Mouse (Mus musculus) cortical plate, adult 2 months (tissue): ENCODE measurements around the gene Efnb2. TPM values are rescaled to one million over a fixed set of nuclear protein-coding genes. Genes with fewer than 3 reads are reported as not detected.
A peak's percentile ranks its signal among the peaks of the same experiment; 100 is the strongest.

Source experiments
- H3K27ac ChIP-seq: fragments of 200-500 bp; 2 replicates; pipeline ENCODE4 v1.5.1; 2012; ENCODE audit warnings: low read length, control low read depth, inconsistent platforms; ENCODE audit not compliant: insufficient read depth
- H3K4me1 ChIP-seq: fragments of 200-500 bp; 2 replicates; pipeline ENCODE4 v1.6.1; 2011; ENCODE audit warnings: low read length; ENCODE audit not compliant: control insufficient read depth, insufficient read depth
- H3K4me3 ChIP-seq: fragments of 200-500 bp; 2 replicates; pipeline ENCODE4 v1.5.1; 2011; ENCODE audit warnings: mild to moderate bottlenecking, low read length, control low read depth; ENCODE audit not compliant: insufficient read depth
- CTCF ChIP-seq: fragments of 200-500 bp; IDR thresholded peaks from 2 replicates; pipeline ENCODE4 v1.5.1; 2011; ENCODE audit warnings: mild to moderate bottlenecking, control low read depth, low read length; ENCODE audit not compliant: insufficient read depth; ENCODE audit errors: extremely low read depth
- POLR2A ChIP-seq: fragments of 200-500 bp; IDR thresholded peaks from 2 replicates; pipeline ENCODE4 v1.6.1; 2011; ENCODE audit warnings: mild to moderate bottlenecking, low read length, control low read depth; ENCODE audit not compliant: insufficient read depth; ENCODE audit errors: extremely low read depth
- polyA plus RNA-seq: library from polyadenylated mRNA; depleted of rRNA; stranded (reverse); fragments of >200 nt; gene quantifications from 2 replicates; pipeline ENCODE4 v1.2.3, GENCODE M21; 2012

The Efnb2 gene
- polyA plus RNA-seq, 1 experiment = 29.6 TPM

DNA sequence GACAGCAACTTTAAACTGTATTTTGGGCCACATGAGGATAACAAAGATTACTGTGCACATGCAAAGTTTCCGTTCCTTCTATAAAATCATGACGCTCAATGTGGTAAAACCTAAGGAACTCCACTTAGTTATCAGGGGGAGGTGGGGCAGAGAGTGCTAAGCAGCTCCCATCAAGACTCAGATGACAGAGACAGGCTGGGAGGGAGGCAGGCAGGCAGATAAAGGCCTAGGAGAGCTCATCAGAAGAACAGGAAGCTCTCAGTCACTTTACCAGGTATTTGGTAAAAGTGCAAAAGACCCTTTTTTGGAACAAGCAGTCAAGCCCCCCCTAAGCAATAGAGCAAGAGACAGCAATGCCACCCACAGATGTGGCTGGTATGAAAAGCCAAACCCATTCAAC lies 24.5 kb upstream of the Efnb2 start:
- no peak for TF ChIP-seq POLR2A
- TF ChIP-seq CTCF = no peak
- no peak overlapping the region for H3K4me3 ChIP-seq
- no peak overlapping the region for H3K27ac ChIP-seq
- H3K4me1 ChIP-seq = peaks cover 16% of the 10 kb centered on the region

DNA sequence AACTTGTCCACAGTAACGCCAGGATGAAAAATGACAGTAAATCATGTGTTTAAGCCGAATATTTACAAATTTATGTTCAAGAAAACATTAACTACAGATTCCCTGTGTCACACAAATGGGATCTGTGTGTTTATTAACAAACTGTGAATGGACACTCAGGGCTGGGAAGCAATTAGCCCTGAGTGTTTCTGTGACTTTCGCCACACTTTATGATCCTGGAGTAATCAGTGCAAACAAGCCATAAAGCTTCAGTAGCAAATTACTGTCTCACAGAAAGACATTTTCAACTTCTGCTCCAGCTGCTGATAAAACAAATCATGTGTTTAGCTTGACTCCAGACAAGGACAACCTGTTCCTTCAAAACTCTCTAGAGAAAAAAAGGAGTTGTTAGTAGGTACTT lies 21.7 kb upstream of the Efnb2 start:
- no peak overlapping the region for H3K27ac ChIP-seq
- TF ChIP-seq POLR2A = no peak
- TF ChIP-seq CTCF = no peak
- H3K4me3 ChIP-seq = no peak overlapping the region
- peaks cover 7% of the 10 kb centered on the region; the same call in 1 of the 2 replicates for H3K4me1 ChIP-seq

DNA sequence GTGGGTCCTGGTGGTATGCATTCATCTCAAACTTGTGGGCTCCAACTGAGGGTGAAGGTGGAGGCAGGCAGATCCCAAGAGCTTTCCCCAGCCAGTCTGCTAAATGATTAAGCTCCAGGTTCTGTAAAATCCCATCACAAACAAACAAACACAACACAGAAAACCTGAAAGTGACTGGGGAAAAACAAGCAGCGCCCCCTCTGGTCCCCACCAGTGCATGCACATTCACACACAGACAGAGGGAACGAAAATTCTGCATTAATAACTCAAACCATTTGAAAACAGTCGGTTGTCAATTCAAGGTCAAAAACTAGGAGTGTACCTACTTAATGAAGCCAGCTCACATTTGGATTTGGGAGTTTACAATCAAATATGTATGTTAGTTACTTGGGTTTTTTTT lies 17.2 kb upstream of the Efnb2 start:
- no peak overlapping the region for H3K27ac ChIP-seq
- TF ChIP-seq POLR2A (no peak), CTCF (no peak)
- no peak overlapping the region for H3K4me3 ChIP-seq
- no peaks in the 10 kb centered on the region for H3K4me1 ChIP-seq

DNA sequence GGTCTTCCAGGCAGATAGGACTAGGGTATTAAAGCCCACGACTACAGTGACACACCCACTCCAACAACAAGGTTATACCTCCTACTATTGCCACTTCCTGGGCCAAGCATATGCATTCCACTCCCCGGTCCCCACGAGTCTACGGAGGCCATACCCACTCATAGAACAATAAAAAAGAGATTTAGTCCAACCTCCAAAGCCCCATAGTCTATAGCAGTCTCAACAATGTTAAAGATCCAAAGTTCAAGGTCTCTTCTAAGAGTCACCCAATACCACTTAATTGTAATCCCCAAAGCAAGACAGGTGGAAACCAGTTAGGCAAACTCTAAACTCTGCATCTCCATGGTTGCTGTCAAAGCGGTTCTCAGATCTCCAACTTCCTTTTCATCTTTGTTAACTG lies 13.8 kb upstream of the Efnb2 start:
- Histone ChIP-seq H3K4me3 (no peak overlapping the region), H3K27ac (no peak overlapping the region), H3K4me1 (no peaks in the 10 kb centered on the region)
- no peak for TF ChIP-seq POLR2A
- no peak for TF ChIP-seq CTCF

DNA sequence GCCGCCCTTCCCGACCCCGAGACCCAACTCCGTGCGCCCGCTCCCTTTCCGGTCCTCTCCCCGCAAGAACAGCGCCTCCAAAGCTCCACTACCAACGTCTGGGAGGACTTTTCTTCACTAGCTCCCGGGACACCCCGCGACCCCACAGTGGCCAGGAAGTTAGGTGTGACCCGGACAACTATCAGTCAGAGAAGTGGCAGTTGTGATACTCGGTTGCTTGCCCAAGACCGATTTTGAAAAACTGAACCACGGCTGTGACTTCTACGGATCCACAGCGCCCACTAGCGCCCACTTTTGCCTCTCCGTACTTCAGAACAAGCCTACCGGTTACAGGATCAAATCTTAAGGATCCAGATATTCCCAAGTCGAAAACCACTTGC lies 707 bp upstream of the Efnb2 start:
- H3K4me3 ChIP-seq = peak overlapping the region; percentile 100
- peak overlapping the region; percentile 78; the same call in 1 of the 2 replicates for H3K27ac ChIP-seq
- TF ChIP-seq CTCF (peak; percentile 81), POLR2A (no peak)
- H3K4me1 ChIP-seq = no peaks in the 10 kb centered on the region; the same call in 1 of the 2 replicates

DNA sequence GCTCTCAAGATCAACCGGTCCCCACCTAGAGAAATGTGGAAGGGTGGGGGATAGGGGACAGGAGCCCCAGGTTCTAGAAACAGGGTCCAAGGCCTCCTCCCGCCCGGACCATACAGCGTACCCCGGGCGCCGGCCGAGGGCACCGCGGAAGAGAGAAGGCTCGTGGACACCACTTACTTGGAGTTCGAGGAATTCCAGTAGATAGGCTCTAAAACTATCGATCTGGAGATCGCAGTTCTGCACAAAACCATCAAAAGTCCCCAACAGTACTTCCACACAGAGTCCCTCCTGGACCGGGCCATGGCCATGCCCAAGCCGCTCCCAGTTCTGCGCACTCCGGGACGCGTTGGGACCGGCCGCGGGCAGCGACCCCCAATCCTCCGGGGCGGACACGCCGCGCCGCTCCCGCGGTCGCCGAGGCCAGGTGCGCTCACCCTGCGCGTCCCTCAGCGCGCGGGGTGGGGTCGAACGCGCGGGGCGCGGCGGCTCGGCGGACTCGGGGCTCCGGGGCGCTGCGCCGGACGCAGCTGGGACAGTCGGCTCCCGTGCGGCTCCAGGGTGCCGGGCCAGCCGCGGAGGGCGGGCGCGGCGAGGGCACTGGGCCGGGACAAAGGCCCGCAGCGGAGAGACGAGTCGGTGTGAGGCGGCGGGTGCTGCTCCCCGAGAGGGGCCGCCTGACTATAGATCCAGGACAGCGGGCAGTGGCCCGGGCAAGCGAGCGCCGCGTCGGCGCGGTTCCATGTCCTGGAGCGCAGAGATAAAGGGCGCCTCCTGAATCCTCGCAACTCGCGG lies 539 bp downstream of the Efnb2 start:
- peak overlapping the region; percentile 86 for H3K27ac ChIP-seq
- no peaks in the 10 kb centered on the region; the same call in 1 of the 2 replicates for H3K4me1 ChIP-seq
- TF ChIP-seq POLR2A (no peak), CTCF (no peak)
- H3K4me3 ChIP-seq = peak overlapping the region; percentile 100

DNA sequence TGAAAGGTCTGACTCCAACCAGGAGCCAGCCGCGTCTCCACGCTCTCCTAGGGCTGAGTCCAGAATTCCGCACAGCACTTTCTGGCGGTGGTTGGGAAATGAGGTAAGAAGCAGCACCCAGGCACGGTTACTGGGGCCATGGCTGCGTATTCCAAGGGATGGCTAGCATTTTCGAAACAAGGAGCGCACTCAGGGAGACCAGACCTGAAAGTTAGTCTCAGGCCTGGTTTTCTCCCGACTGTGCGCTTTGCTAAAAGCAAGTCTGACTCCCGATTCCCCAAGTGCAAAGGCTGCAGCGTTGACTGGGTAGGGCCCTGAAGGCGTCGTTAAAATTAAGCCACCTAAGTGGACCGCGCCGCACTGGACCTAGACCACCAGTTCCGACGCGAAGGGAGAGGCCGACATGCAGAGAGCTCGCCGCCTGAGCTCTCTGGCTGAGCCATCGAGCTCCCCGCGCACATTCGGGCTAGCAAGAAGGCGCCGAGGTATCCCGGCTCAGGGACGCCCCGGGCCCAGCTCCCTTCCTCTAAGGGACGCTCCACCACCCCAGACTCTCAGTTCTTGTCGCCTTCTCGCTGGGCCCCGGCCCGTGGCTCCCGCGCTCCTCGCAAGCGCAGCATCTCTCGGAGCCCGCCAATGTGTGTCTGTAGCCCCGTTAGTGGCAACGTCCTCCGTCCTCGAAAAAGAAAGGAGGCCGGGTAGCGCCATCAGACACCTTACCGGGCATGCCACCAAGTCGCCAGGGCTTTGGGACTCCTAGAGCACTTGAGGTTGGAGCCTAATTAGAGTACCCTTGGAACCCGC lies 1.3 kb downstream of the Efnb2 start:
- Histone ChIP-seq H3K4me1 (peaks cover under 1% of the 10 kb centered on the region; the same call in 1 of the 2 replicates), H3K27ac (peak overlapping the region; percentile 86), H3K4me3 (peak overlapping the region; percentile 100)
- TF ChIP-seq CTCF = no peak
- no peak for TF ChIP-seq POLR2A

DNA sequence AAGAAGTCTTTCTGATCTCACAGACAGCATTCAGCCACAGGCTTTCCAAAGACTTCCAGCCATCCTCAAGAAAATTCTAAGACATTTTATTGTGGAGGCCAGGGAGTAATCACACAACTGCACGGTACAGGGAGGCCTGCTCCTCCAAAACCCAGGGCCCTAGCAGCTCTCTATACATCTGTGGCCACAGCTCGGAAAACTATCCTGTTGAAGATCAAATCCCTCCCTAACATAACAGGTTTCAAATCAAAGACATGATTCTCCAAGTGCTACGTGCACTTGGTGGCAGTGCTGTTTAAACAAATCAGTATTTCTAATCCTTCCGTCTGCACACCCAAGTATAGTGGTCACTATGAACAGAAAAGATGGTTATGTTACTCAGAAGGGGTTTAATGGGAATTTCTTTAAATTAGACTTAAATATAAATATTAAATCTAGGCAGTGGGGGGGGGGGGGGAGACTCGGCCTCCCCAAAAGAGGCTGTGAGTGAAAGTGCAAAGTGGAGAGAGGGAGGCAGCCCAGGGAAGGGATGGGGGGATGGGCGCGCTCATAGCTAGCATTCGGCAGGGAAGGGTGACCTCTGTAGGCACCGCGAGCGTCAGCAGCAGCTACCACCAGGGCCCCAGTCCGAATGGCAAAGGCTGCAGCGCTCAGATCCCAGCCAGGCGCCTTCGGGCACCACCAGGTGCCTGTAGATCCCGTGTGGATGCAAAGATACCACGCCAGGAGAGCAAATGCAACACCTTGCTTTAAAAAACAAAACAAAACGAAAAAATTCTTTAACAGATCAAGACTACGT lies 2.4 kb downstream of the Efnb2 start:
- peaks cover 7% of the 10 kb centered on the region for H3K4me1 ChIP-seq
- H3K4me3 ChIP-seq = peak overlapping the region; percentile 100
- no peak for TF ChIP-seq POLR2A
- TF ChIP-seq CTCF = peak; percentile 54

DNA sequence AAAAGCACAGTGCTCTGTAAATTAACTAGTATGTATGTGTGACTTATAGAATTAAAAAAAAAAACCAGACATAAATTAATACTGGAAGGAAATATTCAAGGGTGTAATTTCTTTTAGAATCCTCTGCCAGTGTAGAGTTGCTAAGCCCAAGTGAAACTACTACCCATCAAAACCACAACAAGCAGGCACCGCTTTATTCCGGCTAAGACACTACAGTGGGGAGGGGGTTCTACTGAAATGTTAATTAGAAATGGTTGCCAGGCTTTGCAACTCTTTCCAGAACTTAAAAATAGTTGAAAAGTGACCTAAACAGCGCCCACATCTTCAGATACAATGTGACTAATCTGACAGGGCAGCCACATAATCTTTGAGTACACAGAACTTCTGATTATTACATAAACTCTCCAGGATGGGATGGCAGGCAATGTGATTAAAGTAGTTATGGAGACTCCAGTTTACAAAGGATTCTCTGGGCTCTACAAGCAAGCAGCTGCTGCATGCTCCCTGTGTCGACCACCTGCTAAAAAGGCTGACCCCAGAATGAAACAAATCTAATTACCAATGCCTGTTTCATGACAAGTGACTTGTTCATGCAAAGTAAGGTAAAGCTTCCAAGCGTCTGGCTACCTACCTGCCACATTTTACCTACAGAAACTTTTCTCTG lies 3.2 kb downstream of the Efnb2 start:
- peaks cover 9% of the 10 kb centered on the region for H3K4me1 ChIP-seq
- H3K27ac ChIP-seq = peak overlapping the region; percentile 58; the same call in 1 of the 2 replicates
- TF ChIP-seq CTCF = no peak
- TF ChIP-seq POLR2A = no peak
- H3K4me3 ChIP-seq = peak overlapping the region; percentile 100

More for the DNA sequence above, 2.4 kb downstream of the Efnb2 start:
- peak overlapping the region; percentile 58 for H3K27ac ChIP-seq
